Mouse (Mus musculus): ENCODE data around the gene Sorcs3.
A peak's percentile ranks its signal among the peaks of the same experiment; 100 is the strongest.

The Sorcs3 gene

GRCm38 (mm10) chr19:48205929-48206814 lies at the start of gene Sorcs3:
Sorcs3 (plus strand) TSS chr19:48206025.
- DNase-seq: peak; percentile 82

- DNase-seq: peak; percentile 2
Observed at GRCm38 (mm10) chr19:48165341-48165740, 40.5 kb upstream of the Sorcs3 start.

- peak; percentile 4 for DNase-seq
Observed at GRCm38 (mm10) chr19:48167110-48167509, 38.7 kb upstream of the Sorcs3 start.

GRCm38 (mm10) chr19:48168284-48168683 lies 37.5 kb upstream of the Sorcs3 start:
- DNase-seq: no peak

- DNase-seq: peak; percentile 29
Observed at GRCm38 (mm10) chr19:48174717-48175116, 31.1 kb upstream of the Sorcs3 start.

- DNase-seq: peak; percentile 65
Observed at GRCm38 (mm10) chr19:48203928-48204470, 1.8 kb upstream of the Sorcs3 start.

GRCm38 (mm10) chr19:48204476-48204875 lies 1.3 kb upstream of the Sorcs3 start:
- DNase-seq: peak; percentile 72

GRCm38 (mm10) chr19:48204892-48205761 lies 698 bp upstream of the Sorcs3 start:
- DNase-seq: peak; percentile 55

GRCm38 (mm10) chr19:48206861-48207730 lies 1.3 kb downstream of the Sorcs3 start:
- DNase-seq: peak; percentile 79

- peak; percentile 53 for DNase-seq
Observed at GRCm38 (mm10) chr19:48207731-48208370, 2.0 kb downstream of the Sorcs3 start.

- DNase-seq: no peak
Observed at GRCm38 (mm10) chr19:48215379-48215778, 9.6 kb downstream of the Sorcs3 start.

GRCm38 (mm10) chr19:48237786-48238372 lies 32.1 kb downstream of the Sorcs3 start:
- DNase-seq: no peak

GRCm38 (mm10) chr19:48238391-48238790 lies 32.6 kb downstream of the Sorcs3 start:
- DNase-seq: no peak

GRCm38 (mm10) chr19:48240960-48241359 lies 35.1 kb downstream of the Sorcs3 start:
- DNase-seq: peak; percentile 46

GRCm38 (mm10) chr19:48244036-48244435 lies 38.2 kb downstream of the Sorcs3 start:
- peak; percentile 59 for DNase-seq

GRCm38 (mm10) chr19:48259223-48259622 lies 53.4 kb downstream of the Sorcs3 start:
- DNase-seq: peak; percentile 78

GRCm38 (mm10) chr19:48260671-48261070 lies 54.8 kb downstream of the Sorcs3 start:
- peak; percentile 76 for DNase-seq

GRCm38 (mm10) chr19:48263750-48264149 lies 57.9 kb downstream of the Sorcs3 start:
- DNase-seq: no peak

- peak; percentile 43 for DNase-seq
Observed at GRCm38 (mm10) chr19:48280273-48280672, 74.4 kb downstream of the Sorcs3 start.

GRCm38 (mm10) chr19:48282250-48282649 lies 76.4 kb downstream of the Sorcs3 start:
- peak; percentile 66 for DNase-seq

- peak; percentile 61 for DNase-seq
Observed at GRCm38 (mm10) chr19:48283217-48283616, 77.4 kb downstream of the Sorcs3 start.
